Mouse (Mus musculus): Measurements from ENCODE around the gene Jak1.

Gene Jak1

GRCm38 (mm10) chr4:101192241-101192976 lies 72.7 kb downstream of the Jak1 start:
- no peak for DNase-seq (ENCODE audit: low read depth)

- no peak for DNase-seq (ENCODE audit: low read depth)
Observed at GRCm38 (mm10) chr4:101187381-101187780, 77.7 kb downstream of the Jak1 start.

GRCm38 (mm10) chr4:101186591-101186990 lies 78.5 kb downstream of the Jak1 start:
- no peak for DNase-seq (ENCODE audit: low read depth)

GRCm38 (mm10) chr4:101185216-101185615 lies 79.9 kb downstream of the Jak1 start:
- DNase-seq (ENCODE audit: low read depth): no peak

GRCm38 (mm10) chr4:101182603-101183011 lies 82.5 kb downstream of the Jak1 start:
- DNase-seq (ENCODE audit: low read depth): no peak

GRCm38 (mm10) chr4:101180681-101181080 lies 84.4 kb downstream of the Jak1 start:
- no peak for DNase-seq (ENCODE audit: low read depth)

GRCm38 (mm10) chr4:101179836-101180235 lies 85.2 kb downstream of the Jak1 start:
- DNase-seq (ENCODE audit: low read depth): no peak

- no peak for DNase-seq (ENCODE audit: low read depth)
Observed at GRCm38 (mm10) chr4:101179076-101179475, 86.0 kb downstream of the Jak1 start.

GRCm38 (mm10) chr4:101177796-101178195 lies 87.3 kb downstream of the Jak1 start:
- DNase-seq (ENCODE audit: low read depth): no peak

GRCm38 (mm10) chr4:101176123-101176522 lies 89.0 kb downstream of the Jak1 start:
- no peak for DNase-seq (ENCODE audit: low read depth)

GRCm38 (mm10) chr4:101174916-101175625 lies 90.0 kb downstream of the Jak1 start:
- DNase-seq (ENCODE audit: low read depth): no peak

GRCm38 (mm10) chr4:101172738-101173137 lies 92.3 kb downstream of the Jak1 start:
- no peak for DNase-seq (ENCODE audit: low read depth)

GRCm38 (mm10) chr4:101168189-101168778 lies 96.8 kb downstream of the Jak1 start:
- no peak for DNase-seq (ENCODE audit: low read depth)

GRCm38 (mm10) chr4:101167777-101168176 lies 97.3 kb downstream of the Jak1 start:
- DNase-seq (ENCODE audit: low read depth): no peak

- no peak for DNase-seq (ENCODE audit: low read depth)
Observed at GRCm38 (mm10) chr4:101165776-101166175, 99.3 kb downstream of the Jak1 start.

GRCm38 (mm10) chr4:101164673-101165072 lies 100.4 kb downstream of the Jak1 start:
- DNase-seq (ENCODE audit: low read depth): no peak

- no peak for DNase-seq (ENCODE audit: low read depth)
Observed at GRCm38 (mm10) chr4:101164189-101164588, 100.9 kb downstream of the Jak1 start.

- no peak for DNase-seq (ENCODE audit: low read depth)
Observed at GRCm38 (mm10) chr4:101160821-101161220, 104.3 kb downstream of the Jak1 start.

- no peak for DNase-seq (ENCODE audit: low read depth)
Observed at GRCm38 (mm10) chr4:101159191-101159764, 105.8 kb downstream of the Jak1 start.

GRCm38 (mm10) chr4:101158282-101158681 lies 106.8 kb downstream of the Jak1 start:
- no peak for DNase-seq (ENCODE audit: low read depth)

GRCm38 (mm10) chr4:101157476-101157875 lies 107.6 kb downstream of the Jak1 start:
- no peak for DNase-seq (ENCODE audit: low read depth)

- no peak for DNase-seq (ENCODE audit: low read depth)
Observed at GRCm38 (mm10) chr4:101155541-101155940, 109.5 kb downstream of the Jak1 start.
